Mouse (Mus musculus) midbrain, postnatal 0 days (tissue): ENCODE measurements around the gene Kat8. TPM values are rescaled to one million over a fixed set of nuclear protein-coding genes. Genes with fewer than 3 reads are reported as not detected.

Source experiments
- ATAC-seq: fragments of 200-750 bp; cut with Nextera tagmentation; 2 replicates; pipeline ENCODE4 v1.8.0; 2017; ENCODE audit warnings: moderate number of reproducible peaks, mild to moderate bottlenecking, moderate TSS enrichment, moderate library complexity; ENCODE audit not compliant: low FRiP score
- DNase-seq: peaks from one replicate; pipeline ENCODE4 v3.0.0-alpha.2; 2015; ENCODE audit warnings: low spot score
- H3K27ac ChIP-seq: fragments of 300-500 bp; sonication (generic); 2 replicates; pipeline ENCODE4 v1.5.1; 2014; ENCODE audit warnings: low read depth, mild to moderate bottlenecking, low read length, mixed read lengths
- H3K27me3 ChIP-seq: fragments of 300-500 bp; sonication (generic); 2 replicates; pipeline ENCODE4 v1.6.1; 2014; ENCODE audit warnings: low read length, control low read depth, mixed read lengths; ENCODE audit not compliant: insufficient read depth
- H3K36me3 ChIP-seq: fragments of 300-500 bp; sonication (generic); 2 replicates; pipeline ENCODE4 v1.6.1; 2014; ENCODE audit warnings: low read length, control low read depth, mixed read lengths; ENCODE audit not compliant: insufficient read depth
- H3K4me1 ChIP-seq: fragments of 300-500 bp; sonication (generic); 2 replicates; pipeline ENCODE4 v1.6.1; 2014; ENCODE audit warnings: mild to moderate bottlenecking, control low read depth, antibody characterized with exemption, low read length, mixed read lengths; ENCODE audit not compliant: insufficient read depth
- H3K4me2 ChIP-seq: fragments of 300-500 bp; sonication (generic); 2 replicates; pipeline ENCODE4 v1.6.1; 2014; ENCODE audit warnings: low read depth, mild to moderate bottlenecking, low read length, mixed read lengths; ENCODE audit not compliant: poor library complexity, severe bottlenecking
- H3K4me3 ChIP-seq: fragments of 300-500 bp; sonication (generic); 2 replicates; pipeline ENCODE4 v1.5.1; 2014; ENCODE audit warnings: low read depth, mild to moderate bottlenecking, low read length, moderate library complexity
- H3K9ac ChIP-seq: fragments of 300-500 bp; sonication (generic); replicated peaks from 2 replicates; pipeline ENCODE4 v1.6.1; 2014; ENCODE audit warnings: mild to moderate bottlenecking, low read length, moderate library complexity, mixed read lengths; ENCODE audit not compliant: poor library complexity, severe bottlenecking
- H3K9me3 ChIP-seq: fragments of 300-500 bp; sonication (generic); 2 replicates; pipeline ENCODE4 v1.6.1; 2016; ENCODE audit warnings: low read length, control low read depth
- CTCF ChIP-seq: IDR thresholded peaks from 2 replicates; pipeline ENCODE4 v1.5.1; 2016; ENCODE audit warnings: antibody characterized with exemption, mild to moderate bottlenecking
- WGBS: fragments of 180-500 bp; shearing (Covaris S2); extraction: QIAGEN DNeasy Blood & Tissue Kit; methylation state at CpG from one replicate; pipeline ENCODE4 v1.1.7; 2014; 5-methylcytosine and 5-hydroxymethylcytosine counted together
- polyA plus RNA-seq: library from polyadenylated mRNA; unstranded; fragments of >200 nt; fragmentation: Nextera tagmentation; extraction: Ambion mirVana; gene quantifications from 2 replicates; pipeline ENCODE4 v1.2.1, GENCODE M21; 2015
- total RNA-seq: library from RNA; depleted of rRNA; stranded (reverse); fragments of >200 nt; gene quantifications from 2 replicates; pipeline ENCODE4 v1.2.3, GENCODE M21; 2014

Gene Kat8
- total and polyA plus RNA-seq, 2 experiments from 2014 or later = 28.1 to 34.8 TPM

GRCm38 (mm10) chr7:127908656-127909055 is 3.7 kb upstream of the Kat8 start:
- no peak for TF ChIP-seq CTCF
- H3K9ac ChIP-seq = no peak overlapping the region

DNA sequence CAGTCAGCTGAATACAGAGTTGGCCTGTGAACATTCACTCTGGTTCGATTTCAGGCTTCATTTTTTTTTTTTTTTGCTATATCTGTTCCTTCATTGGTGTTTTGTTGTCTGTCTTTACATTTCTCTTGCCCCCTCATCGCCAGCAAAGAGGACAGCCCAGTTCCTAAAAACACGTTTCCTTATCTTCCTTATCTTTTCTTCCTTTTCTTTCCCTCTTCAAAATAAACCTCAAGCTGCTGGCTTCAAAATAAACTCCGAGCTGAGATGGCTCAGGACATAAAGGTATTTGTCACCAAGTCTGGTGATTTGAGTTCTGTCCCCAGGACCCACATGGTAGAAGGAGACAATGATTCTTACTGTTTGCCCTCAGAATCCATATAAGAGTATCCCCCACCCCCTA is 622 bp downstream of the Kat8 start:
- no peak for TF ChIP-seq CTCF
- Histone ChIP-seq H3K36me3 (peaks cover 29% of the 10 kb centered on the region), H3K4me1 (no peaks in the 10 kb centered on the region), H3K4me2 (peak overlapping the region; percentile 60), H3K27ac (peak overlapping the region; percentile 82), H3K9ac (peak overlapping the region; percentile 83; the same call in 1 of the 2 replicates), H3K27me3 (no peaks in the 10 kb centered on the region), H3K4me3 (peak overlapping the region; percentile 98), H3K9me3 (no peaks in the 10 kb centered on the region)
- 24% methylated on average over 4 of the region's 4 CpGs for WGBS
- DNase-seq = no peak
- no peak for ATAC-seq

More at GRCm38 (mm10) chr7:127908656-127909055, 3.7 kb upstream of the Kat8 start:
- DNase-seq (no peak), ATAC-seq (no peak)
- Histone ChIP-seq H3K36me3 (peaks cover 27% of the 10 kb centered on the region), H3K4me2 (no peak overlapping the region), H3K4me1 (peaks cover 12% of the 10 kb centered on the region; the same call in 1 of the 2 replicates), H3K4me3 (no peak overlapping the region), H3K27me3 (no peaks in the 10 kb centered on the region), H3K27ac (no peak overlapping the region), H3K9me3 (no peaks in the 10 kb centered on the region)
- WGBS = 90% methylated on average over 4 of the region's 4 CpGs

- no peak for TF ChIP-seq CTCF
- H3K9ac ChIP-seq = no peak overlapping the region
- no peak for DNase-seq
- peaks cover 15% of the 10 kb centered on the region for H3K36me3 ChIP-seq
- no peaks in the 10 kb centered on the region for H3K9me3 ChIP-seq
- H3K4me1 ChIP-seq = no peaks in the 10 kb centered on the region
- no peak overlapping the region for H3K4me2 ChIP-seq
- H3K27me3 ChIP-seq = no peaks in the 10 kb centered on the region
- WGBS = 94% methylated on average over 12 of the region's 12 CpGs
- H3K4me3 ChIP-seq = no peak overlapping the region
- H3K27ac ChIP-seq = no peak overlapping the region
- no peak for ATAC-seq
These were observed 3.0 kb downstream of the Kat8 start for GRCm38 (mm10) chr7:127915293-127915692.

GRCm38 (mm10) chr7:127918203-127918602 is 5.9 kb downstream of the Kat8 start:
- no peaks in the 10 kb centered on the region for H3K27me3 ChIP-seq
- H3K4me1 ChIP-seq = no peaks in the 10 kb centered on the region
- ATAC-seq = no peak
- no peak overlapping the region for H3K9ac ChIP-seq
- DNase-seq = no peak
- H3K9me3 ChIP-seq = no peaks in the 10 kb centered on the region
- H3K27ac ChIP-seq = no peak overlapping the region
- peaks cover 30% of the 10 kb centered on the region for H3K36me3 ChIP-seq
- WGBS = 52% methylated on average over 3 of the region's 3 CpGs
- H3K4me3 ChIP-seq = no peak overlapping the region
- no peak overlapping the region for H3K4me2 ChIP-seq
- peak; percentile 58 for TF ChIP-seq CTCF

DNA sequence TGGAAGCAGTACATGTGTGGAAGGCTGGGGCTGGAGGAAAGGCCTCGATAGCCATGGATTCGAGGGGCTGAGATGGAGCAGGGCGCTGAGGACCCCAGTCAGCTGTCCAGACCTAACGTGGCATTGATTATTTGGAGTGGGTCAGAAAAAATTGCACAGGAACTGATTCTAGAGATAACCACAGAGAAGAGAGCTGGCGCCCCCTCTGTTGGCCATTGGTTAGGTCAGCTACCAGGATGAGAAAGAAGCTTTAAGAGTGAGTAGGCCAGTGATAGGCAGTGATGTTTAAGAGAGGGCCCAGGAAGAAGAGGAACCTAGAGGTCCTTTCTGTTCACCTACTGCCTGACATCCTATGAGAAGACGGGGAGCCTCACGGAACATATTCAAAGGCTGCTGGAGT is 7.0 kb downstream of the Kat8 start:
- Histone ChIP-seq H3K4me3 (no peak overlapping the region), H3K36me3 (peaks cover 34% of the 10 kb centered on the region), H3K9me3 (no peaks in the 10 kb centered on the region), H3K4me2 (no peak overlapping the region), H3K27ac (no peak overlapping the region), H3K9ac (no peak overlapping the region), H3K4me1 (no peaks in the 10 kb centered on the region), H3K27me3 (no peaks in the 10 kb centered on the region)
- 83% methylated on average over 7 of the region's 7 CpGs for WGBS
- DNase-seq = peak; percentile 14
- peak; percentile 55 for TF ChIP-seq CTCF
- no peak for ATAC-seq

DNA sequence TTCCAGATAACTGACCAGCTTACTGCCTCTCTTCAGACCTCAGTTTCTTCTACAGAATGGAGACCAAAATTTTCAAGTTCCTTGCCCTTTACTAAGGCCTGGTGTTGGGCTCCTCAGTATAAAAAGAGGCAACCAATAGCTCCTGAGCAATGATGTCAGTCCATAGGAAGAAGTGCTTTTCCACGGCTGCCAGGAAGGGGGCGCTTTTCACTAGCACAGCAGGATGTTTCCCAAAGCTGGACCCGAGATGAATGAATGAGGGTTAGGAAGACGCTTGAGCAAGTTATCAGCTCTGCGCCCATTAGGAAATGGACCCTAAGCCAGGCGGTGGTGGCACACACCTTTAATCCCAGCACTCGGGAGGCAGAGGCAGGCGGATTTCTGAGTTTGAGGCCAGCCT is 9.2 kb downstream of the Kat8 start:
- H3K4me2 ChIP-seq = no peak overlapping the region
- no peak overlapping the region for H3K4me3 ChIP-seq
- H3K36me3 ChIP-seq = peaks cover 40% of the 10 kb centered on the region
- DNase-seq (peak; percentile 14), ATAC-seq (no peak)
- no peak overlapping the region for H3K27ac ChIP-seq
- peak; percentile 48 for TF ChIP-seq CTCF
- H3K4me1 ChIP-seq = no peaks in the 10 kb centered on the region
- WGBS = 65% methylated on average over 8 of the region's 8 CpGs
- H3K9me3 ChIP-seq = no peaks in the 10 kb centered on the region
- no peak overlapping the region for H3K9ac ChIP-seq
- no peaks in the 10 kb centered on the region for H3K27me3 ChIP-seq
